Mouse (Mus musculus): ENCODE measurements around the gene Ercc1.

Gene Ercc1

DNA sequence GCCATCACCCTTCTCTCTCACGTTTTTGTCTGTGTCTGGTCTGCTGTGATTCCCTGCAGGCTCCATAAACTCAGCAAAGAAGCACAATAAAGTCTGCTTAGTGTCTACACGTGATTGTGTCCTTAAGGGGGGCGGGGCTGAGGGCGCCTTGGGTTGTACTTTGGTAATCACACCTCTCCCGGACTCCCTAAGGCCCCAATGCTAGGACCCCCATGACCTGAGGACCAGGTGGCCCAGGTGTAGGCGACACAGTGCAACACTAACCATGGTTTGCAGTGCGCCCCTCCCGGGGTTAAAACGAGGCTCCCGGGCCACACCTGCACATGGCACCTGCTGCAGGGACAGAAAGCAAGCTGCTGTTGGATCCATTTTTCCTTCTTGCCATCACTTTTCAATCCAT, 3.3 kb upstream of the Ercc1 start:
- no peak for DNase-seq

DNA sequence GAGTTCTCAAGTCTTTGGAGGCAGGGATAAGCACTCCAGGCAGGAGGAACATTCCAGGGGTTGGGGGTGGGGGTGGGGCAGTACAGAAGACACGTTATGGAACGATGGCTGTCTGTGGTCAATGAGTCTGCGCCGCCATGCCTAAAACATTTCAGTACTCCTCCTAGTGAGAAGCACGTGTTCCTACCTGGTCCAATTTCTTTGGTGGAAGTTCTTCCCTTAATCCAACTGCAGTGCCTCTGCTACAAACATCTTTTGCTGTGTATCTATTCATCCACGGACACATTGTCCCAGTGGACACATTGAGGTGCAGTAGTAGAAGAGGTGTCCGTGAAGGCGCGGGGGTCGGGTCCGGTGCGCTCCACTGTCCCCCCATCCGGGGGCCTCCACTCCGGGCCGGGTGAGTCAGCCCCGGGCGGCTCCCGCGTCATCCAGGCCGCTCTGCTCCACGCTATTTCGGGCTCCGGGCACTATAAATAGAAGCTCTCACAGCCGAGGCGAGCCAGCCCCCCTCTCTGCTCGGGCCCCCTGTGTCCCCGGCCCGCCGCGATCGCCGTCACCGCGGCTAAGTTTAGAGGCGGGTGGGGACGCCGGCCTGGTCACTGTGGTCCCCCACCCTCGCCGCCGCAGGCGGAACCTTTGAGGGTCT, 2.7 kb upstream of the Ercc1 start:
- no peak for DNase-seq

DNA sequence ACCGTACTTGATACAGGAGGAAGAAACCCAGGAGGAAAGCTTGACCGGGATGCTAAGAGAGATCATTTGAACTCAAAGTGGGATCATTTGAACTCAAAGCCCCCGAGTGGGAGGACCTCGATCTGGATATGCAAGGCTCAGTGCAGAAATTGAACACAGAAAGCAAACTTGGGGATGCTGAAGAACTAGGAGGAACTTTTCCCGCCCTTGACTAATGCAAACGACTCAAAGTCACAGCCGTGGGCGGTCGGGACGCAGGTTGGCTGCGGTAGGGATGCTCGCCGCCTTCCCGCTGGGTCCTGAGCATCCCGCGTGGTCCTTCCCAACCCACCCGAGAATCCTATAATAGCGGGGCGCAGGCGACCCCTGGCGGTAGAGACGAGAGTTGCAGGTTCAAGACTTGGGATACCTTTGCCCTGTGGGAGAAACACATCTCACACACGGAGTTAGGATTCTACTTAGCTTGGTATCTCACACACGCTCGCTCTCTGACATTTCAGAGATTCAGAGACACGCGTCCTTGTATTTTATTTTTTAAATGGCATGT, 2.0 kb upstream of the Ercc1 start:
- peak; percentile 92 for DNase-seq

- peak; percentile 85 for DNase-seq
Measured at GRCm38 (mm10) chr7:19343210-19343808, 1.3 kb upstream of the Ercc1 start.

DNA sequence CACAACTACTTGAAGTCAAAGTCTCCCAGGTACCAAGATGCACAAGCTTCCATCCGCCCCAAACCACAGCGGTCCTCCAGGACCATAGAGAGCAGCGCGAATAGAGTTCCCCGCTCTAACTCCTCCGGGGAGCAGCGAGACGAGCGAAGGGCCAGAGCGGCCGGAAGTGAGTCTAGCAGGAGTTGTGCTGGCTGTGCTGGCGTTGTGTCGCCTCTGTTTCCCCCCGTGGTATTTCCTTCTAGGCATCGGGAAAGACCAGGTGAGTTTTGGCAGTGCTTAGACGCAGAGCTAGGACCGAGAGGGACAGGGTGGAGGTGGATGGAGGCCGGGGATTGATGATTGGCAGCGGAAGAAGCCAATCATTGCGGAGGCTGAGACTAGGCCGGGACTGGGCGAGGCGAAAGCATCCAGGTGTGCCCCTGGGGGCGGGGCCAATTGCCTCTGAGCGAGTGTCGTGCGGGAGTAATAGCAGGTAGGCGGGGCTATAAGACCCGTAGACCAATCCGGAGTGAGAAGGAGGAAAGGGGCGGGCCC, 427 bp downstream of the Ercc1 start:
- DNase-seq, result peak; percentile 97

DNA sequence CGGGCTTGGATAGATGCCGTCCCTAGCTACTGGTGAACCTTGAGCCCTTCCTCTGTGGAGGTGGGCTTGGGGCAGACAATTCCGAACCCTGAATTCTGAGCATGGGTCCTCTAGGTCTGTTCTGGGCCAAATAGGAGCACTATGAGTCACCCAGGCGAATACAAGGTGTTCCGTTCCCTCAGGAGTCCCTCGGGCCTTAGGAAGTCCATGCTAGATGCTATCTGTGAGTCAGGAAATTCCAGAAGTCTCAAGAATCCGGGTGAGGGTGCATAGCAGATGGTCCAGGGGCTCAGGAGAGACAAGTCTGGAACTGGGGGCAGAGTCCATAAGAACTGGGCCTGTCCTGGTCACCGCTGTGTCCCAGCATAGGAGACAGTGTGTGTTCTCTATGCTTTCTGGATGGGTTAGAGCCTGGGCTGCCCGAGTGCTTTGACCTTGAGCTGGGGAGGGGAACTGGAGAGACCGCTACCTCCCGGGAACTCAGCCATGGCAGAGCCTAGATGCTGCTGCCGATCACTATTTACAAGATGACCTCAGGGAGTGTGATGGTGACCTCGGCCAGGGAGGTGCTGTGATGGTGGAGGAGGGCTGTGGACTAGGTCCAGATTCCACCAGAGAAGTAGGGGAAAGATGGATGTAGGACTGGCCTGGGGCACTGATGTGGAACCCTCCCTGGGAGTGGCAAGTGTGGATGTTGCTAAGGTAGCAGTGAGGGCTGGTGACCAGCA, 4.8 kb downstream of the Ercc1 start:
- DNase-seq, result no peak

DNA sequence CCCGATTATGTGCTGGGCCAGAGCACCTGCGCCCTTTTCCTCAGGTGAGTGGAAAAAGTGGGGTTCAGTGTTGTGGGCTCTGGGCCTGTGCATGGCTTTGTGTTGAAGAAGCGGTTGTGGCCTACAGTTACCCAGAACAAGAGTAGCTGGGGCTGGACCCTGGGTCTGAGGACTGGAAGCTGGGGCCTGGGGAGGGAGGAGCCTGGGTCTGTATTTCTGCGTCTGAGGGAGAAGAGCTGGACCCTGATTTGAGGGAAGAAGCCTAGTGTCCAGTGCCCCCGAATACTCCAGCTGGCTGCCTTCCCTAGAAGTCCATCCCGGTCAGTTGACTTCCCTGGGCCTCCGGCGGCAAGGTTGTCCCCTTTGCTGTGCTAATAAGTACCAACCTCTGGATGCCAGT, 5.6 kb downstream of the Ercc1 start:
- DNase-seq, result no peak

DNA sequence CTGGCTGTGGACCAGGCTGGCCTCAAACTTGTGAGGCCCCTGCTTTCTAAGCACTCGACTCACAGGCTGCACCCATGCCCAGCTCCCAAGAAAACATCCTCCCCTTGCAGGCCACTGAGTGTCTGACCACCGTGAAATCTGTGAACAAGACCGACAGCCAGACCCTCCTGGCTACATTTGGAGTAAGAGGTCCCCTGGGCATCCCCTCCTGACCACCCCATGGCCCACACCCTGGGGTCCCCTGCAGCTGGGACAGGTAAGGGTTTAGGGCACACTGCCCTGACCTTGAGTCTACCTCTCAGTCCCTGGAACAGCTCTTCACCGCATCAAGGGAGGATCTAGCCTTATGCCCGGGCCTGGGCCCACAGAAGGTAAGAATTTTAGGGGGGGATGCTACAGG, 10.4 kb downstream of the Ercc1 start:
- no peak for DNase-seq

DNA sequence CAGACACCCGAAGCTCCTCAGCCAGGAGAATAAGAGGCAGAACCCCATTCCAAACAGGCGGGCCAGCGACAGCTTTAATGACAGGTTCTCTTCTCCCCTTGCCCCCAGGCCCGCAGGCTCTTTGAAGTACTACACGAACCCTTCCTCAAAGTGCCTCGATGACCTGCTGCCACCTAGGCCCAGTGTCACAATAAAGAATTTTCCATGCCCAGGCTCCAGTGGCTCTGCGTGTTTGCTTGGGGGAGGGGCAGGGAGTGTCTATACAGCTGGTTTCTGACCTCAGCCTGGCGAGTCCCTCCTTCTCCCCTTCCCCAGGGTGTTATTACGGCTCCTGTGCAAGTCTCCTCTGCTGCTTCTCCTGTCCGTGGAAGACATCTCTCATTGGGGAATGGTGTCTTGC, 11.7 kb downstream of the Ercc1 start:
- no peak for DNase-seq

- no peak for DNase-seq
Measured at GRCm38 (mm10) chr7:19357381-19358375, 13.1 kb downstream of the Ercc1 start.

DNA sequence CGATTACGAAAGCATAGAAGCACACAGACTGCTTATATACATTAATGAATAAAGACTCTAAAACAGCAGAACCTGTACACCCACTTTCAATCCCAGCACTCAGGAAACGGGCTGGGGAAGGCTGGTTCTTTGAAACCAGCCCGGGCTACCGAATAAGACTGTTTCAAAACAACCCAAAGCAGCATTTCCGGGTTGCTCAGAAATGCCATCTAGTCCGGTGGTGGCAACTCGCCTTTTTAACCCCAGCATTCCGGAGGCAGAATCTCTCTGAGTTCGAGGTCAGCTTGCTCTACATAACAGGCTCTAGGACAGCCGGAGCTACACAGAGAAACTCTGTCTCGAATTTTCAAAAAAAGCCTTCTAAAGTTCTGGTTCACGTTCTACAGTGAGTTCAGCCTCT, 14.1 kb downstream of the Ercc1 start:
- DNase-seq, result no peak

GRCm38 (mm10) chr7:19359299-19359891, 14.8 kb downstream of the Ercc1 start, which contains the start of the genes Cd3eap and Ppp1r13l:
TSS of gene Cd3eap (minus strand) at chr7:19359483.
TSS of gene Ppp1r13l (plus strand) at chr7:19359749.
- DNase-seq, result peak; percentile 91

DNA sequence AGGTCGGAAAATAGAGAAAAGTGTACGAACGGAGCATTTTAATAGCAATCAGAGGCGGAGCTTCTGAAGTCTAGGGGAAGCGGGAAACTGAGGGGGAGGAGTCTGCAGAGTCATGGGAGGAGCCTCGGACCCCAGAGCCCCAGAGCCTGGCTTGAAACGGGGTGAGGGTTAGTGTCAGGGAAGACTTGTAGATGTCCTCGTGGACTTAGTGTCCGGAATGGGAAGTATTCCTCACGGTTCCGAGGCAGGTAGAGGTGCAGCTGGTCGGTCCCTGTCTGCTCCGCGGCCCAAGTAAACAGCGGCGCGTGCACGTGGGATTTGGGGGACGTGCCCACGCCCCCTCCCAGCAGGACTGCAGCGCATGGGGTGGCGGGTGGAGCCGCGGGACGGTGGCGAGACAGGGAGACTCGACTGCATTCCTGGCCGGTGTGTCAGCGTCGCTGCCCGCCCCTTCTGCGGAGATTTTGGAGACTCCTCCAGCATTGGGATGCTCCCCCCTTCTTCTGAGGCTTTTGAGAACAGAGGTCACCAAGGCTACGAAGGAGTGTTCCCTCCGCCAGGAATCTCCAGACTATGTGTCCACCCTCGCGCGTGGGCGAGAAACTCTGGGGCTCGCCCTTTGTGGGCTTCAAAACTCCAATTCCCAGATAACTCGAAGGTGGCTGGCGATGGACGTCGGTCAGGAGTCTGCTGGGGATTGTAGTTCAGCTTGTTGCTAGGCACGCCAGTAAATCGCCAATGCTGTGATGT, 15.5 kb downstream of the Ercc1 start:
- peak; percentile 83 for DNase-seq

- peak; percentile 97 for DNase-seq
Measured at GRCm38 (mm10) chr7:19360944-19361343, 16.4 kb downstream of the Ercc1 start.

GRCm38 (mm10) chr7:19361720-19362119, 17.1 kb downstream of the Ercc1 start:
- DNase-seq, result peak; percentile 90

DNA sequence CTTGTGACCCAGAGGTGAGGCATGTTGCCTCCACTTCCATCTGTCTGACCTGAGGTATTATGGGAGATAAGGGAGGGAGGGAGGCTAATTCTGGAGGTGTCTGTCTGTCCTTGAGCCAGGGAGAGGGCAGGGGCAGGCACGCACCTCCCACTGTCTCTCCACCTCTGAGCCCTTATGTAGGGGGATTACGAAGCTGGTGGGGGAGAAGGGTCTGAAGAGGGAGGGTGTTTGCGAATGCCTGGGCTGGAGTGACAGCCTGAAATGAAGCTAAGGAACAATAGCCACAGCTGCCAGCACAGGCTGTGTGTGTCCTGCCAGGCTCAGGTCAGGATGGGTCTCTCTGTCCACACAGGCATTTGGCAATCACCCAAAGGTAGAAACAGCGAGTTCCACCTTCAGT, 17.7 kb downstream of the Ercc1 start:
- no peak for DNase-seq

GRCm38 (mm10) chr7:19363881-19364280, 19.3 kb downstream of the Ercc1 start:
- DNase-seq, result peak; percentile 84

- DNase-seq, result no peak
Measured at GRCm38 (mm10) chr7:19365376-19365775, 20.8 kb downstream of the Ercc1 start.

DNA sequence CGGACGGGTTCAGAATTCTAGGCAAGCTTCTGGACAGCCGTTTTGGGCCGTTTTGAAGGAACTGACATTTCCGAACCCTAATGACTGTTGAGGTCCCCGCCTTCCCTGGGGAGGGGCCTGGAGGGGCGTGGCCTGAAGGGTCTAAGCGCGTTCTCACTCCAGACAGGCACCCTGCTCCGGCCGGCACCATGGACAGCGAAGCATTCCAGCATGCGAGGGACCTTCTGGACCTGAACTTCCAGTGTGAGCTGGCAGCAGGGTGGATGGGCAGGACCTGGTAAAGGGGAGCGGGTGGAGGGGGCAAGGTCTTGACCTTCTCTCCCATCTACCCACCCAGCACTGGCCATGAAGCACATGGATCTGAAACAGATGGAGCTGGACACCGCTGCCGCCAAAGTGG, 23.8 kb downstream of the Ercc1 start:
- peak; percentile 65 for DNase-seq

DNA sequence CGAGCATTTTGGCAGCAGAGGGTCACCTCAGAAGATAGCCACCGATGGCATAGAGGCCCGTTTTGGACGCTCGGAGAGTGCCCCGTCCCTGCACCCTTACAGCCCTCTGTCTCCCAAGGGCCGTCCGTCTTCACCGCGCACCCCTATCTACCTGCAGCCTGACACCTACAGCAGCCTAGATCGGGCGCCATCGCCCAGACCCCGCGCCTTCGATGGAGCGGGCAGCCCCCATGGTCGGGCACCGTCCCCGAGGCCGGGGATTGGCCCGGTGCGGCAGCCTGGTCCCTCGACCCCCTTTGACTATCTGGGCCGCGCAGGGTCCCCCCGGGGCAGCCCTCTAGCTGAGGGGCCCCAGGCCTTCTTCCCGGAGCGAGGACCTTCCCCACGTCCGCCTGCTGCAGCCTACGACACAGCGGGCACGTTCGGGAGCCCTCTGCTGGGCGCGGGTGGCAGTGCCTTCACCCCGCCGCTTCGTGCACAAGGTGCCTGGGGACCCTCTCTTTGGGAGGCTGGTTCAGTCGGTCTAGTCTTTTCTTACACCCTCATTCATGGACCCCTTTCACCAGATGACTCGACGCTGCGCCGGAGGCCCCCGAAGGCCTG, 25.3 kb downstream of the Ercc1 start:
- DNase-seq, result peak; percentile 64

GRCm38 (mm10) chr7:19373367-19373766, 28.8 kb downstream of the Ercc1 start:
- DNase-seq, result no peak
